Mouse (Mus musculus): ENCODE data around the gene Metap1.

The Metap1 gene

DNA sequence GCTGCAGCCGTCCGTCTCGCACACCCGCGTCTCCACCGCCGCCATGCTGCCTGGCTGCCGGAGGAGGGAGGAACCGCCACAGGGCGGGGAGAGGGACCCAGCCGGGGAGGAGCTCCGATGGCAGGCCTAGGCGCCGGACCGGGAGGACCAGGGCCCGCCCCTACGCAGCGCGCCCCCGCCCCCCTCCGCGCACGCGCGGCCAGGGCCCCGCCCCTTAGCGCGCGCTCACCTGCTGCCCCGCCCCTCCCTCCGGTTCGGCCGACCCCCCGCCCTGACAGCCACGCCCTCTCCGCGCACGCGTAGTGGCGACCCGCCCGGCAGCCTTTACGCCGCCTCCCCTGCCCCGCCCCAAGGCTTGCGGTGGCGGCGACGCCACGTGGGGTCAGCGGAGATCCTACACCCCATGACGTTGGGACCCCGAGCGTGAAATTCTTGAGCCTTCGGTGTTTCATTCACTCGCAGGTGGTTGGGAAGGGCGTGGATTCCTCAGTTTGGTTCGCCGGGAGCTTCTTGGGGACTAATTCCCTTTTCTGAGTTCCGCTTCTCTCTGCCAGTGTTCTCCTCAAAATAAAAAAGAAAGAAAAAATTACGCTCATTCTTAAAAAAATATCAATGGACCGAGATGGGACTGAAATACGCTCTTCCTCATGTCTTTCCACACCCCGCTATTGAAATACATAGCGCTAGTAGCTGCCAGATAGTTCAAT, at the start of gene Metap1:
Gene Metap1 (minus strand): TSS at position 189 of the 707 bp plus-strand sequence.
- in situ Hi-C loops (cut with MseI, MboI) = no loop called here

GRCm38 (mm10) chr3:138536031-138536430, 46.7 kb upstream of the Metap1 start:
- in situ Hi-C loops (cut with MseI, MboI) = no loop called here

DNA sequence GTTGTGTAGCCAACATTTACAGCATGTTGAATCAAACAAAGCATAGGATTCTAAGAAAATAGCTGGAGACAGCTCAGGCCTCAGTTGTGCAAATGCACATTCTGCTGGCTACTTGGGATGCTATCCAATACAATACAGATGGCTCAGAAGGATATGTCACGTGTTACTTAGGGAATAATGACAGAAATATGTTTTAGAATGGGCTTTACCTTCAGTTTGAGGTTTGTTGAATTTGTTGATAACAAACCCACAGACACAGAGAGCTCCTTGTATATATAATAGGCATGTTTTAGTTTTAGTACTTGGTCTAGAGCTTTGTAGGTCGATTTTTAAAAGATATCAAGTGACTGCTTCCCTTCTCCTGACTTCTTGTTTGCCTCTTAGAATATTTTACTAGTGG, 43.4 kb upstream of the Metap1 start:
- in situ Hi-C loops (cut with MseI, MboI) = no loop called here

DNA sequence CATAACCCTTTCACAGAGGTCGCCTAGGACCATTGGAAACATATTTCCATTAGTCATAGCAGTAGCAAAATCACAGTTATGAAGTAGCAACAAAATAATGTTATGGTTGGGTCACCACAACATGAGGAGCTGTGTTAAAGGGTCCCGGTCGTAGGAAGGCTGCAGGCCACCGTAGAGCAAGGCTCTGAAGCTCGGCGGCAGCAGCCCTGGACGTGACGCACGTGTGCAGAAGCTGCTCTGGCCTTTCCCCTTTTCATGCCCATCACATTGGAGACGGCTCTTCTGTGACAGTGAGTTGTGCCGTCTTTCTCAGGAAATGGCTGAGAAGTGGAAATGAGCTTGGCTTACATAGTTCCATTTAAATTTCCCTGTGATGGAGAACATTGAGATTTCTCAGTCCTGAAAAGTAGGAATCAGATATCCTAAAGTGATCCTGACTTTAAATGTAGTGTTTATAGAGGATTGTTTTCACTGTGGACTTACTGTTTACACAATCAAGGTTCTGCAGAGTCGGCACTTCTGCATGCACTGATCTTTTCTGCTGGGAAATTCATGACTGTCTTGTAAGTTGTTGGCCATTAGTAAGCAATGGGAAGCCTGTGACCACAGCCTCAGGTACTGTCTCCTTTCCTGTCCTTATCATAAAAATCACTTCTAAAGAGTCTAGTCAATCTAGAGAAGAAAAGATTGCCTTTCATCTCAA, 42.3 kb upstream of the Metap1 start:
- in situ Hi-C loops (cut with MseI, MboI) = no loop called here

GRCm38 (mm10) chr3:138530578-138531478, 41.5 kb upstream of the Metap1 start:
- in situ Hi-C loops (cut with MseI, MboI) = no loop called here

GRCm38 (mm10) chr3:138528265-138528664, 39.0 kb upstream of the Metap1 start:
- in situ Hi-C loops (cut with MseI, MboI) = no loop called here

GRCm38 (mm10) chr3:138527667-138528231, 38.4 kb upstream of the Metap1 start:
- in situ Hi-C loops (cut with MseI, MboI) = no loop called here

DNA sequence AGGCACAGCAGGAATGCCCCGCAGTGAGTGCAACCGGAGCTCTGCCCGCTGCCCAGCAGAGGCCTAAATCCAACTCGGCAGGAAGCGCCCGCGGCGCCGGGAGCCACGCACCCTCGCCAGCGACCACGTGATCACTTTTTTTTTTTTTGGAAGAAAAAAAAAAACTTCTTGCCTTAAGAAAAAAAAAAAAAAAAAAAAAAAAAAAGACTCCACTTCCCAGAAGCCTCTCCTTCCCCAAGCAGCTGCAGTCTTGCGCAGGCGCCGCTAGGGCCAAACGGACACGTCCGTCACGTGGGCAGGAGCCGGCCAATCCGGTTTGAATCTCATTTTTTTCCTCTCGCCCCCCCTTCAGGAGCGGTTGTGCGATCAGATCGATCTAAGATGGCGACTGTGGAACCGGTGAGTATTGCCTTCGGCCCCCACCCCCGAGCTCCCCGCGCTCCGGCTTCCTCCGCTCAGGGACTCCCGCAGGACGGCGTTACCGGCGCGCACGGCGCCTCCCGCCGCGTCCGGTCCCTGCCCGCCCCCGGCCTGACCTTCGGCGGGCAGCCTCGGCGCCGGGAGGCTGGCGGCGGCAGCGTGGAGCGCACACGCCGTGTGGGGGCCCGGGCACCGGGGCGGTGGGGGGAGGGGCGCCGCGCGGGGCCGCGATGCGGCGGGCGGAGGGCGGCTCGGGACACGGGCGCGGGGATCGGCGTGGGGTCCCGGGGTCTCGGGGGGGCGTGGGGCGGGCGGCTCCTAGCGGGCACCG, 37.8 kb upstream of the Metap1 start:
- in situ Hi-C loops (cut with MseI, MboI) = no loop called here

GRCm38 (mm10) chr3:138526073-138526915, 37.0 kb upstream of the Metap1 start, which contains the start of gene Eif4e:
Gene Eif4e (plus strand): TSS chr3:138526179.
- in situ Hi-C loops (cut with MseI, MboI) = no loop called here

- in situ Hi-C loops (cut with MseI, MboI) = no loop called here
Observed at GRCm38 (mm10) chr3:138525494-138525893, 36.2 kb upstream of the Metap1 start.

GRCm38 (mm10) chr3:138523956-138524355, 34.6 kb upstream of the Metap1 start:
- in situ Hi-C loops (cut with MseI, MboI) = no loop called here

- in situ Hi-C loops (cut with MseI, MboI) = no loop called here
Observed at GRCm38 (mm10) chr3:138519218-138519617, 29.9 kb upstream of the Metap1 start.

DNA sequence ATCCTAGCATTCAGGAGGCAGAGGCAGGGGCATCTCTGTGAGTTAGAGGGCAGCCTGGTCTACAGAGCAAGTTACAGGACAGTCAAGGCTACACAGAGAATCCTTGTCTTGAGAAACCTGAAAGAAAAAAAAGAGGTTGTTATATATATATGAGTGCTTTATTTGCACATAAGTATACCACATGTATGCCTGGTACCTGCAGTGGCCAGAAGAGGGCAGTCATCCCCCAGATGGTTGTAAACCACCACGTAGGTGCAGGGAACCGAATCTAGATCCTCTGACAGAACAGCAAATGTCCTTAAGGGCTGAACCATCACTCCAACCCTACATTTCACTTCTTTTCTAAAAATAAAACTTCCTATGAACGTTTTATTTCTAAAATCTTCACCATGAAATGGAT, 28.6 kb upstream of the Metap1 start:
- in situ Hi-C loops (cut with MseI, MboI) = no loop called here

GRCm38 (mm10) chr3:138515656-138516370, 26.5 kb upstream of the Metap1 start:
- in situ Hi-C loops (cut with MseI, MboI) = no loop called here

DNA sequence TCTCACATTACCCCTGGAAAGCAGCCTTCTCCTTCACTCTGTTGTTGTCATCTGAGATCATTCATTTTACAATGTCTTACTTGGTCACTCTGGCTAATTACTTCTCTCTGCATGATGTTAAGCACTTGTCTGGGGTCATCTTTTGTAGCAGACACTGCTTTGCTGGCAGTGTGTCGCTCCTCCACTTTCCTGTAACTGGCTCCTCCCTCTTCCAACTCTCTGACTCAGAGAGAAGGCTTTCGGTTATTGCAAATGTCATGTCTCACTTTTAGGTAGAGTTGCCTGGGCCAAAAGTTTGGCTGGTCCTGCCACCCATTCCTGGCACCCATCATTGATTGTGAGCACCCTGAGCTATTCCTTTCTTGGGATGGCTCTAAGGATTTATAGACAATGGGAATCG, 25.4 kb upstream of the Metap1 start:
- in situ Hi-C loops (cut with MseI, MboI) = no loop called here

GRCm38 (mm10) chr3:138513243-138513642, 23.9 kb upstream of the Metap1 start:
- in situ Hi-C loops (cut with MseI, MboI) = no loop called here

DNA sequence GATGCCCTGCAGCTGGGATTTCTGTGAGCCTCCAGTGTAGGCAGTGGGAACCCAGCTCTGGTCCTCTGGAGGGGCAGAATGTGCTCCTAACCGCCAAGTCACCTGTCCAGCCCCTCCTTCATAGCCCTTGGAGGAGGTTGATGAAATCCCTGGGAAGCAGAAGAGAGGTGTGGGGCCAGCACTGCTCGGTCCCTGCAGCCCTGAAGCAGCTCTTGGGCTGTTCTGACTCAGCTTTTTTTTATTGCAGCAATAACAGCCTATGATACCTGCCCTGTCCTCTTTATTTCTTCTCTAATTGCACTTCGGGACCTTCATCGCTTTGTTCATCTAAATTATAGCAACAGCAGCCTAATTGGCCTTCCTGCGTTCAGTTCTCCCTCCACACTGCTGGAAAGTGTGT, 21.2 kb upstream of the Metap1 start:
- in situ Hi-C loops (cut with MseI, MboI) = no loop called here

DNA sequence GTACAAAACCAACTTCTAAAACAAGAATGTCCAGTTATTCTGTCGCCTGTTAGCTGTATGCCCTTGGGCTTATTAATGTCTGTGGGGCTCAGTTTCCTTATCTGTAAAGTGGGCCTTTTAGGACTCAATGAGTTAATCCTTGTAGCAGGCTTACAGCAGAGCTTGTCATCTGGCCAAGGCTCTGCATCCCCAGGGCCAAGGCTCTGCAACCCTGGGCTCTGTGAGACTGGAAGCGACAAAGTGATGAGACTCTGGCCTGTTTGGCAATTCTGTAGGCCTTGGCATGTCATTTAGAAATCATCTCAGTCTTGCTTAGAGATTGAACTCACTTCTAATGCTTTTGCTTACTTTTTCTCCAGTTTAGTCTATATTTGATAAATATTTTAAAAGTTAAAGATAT, 20.3 kb upstream of the Metap1 start:
- in situ Hi-C loops (cut with MseI, MboI) = no loop called here

GRCm38 (mm10) chr3:138506749-138507148, 17.4 kb upstream of the Metap1 start:
- in situ Hi-C loops (cut with MseI, MboI) = no loop called here

DNA sequence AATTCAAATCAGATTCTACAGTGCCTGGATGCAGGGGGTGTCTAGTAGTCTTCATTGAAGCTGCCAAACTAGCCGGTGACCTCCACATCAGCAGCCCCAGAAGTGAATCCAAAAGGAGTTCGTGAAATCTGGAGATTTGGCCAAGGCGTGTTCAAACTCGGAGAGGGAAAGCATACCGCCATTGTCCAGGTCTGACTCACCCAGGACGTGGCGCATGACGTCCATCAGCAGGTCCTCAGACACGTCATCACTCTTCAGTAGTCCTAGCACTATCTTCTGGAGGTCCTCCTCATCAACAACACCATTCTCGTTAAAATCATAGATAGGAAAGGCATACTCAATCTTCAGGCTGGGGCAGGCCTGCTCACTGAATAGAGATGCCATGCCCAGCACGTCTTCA, 14.4 kb upstream of the Metap1 start:
- in situ Hi-C loops (cut with MseI, MboI) = no loop called here

All from mouse trophoblast stem cell (cell line).